Mouse (Mus musculus) effector memory CD4-positive, alpha-beta T cell, adult 5 months (primary cell): ENCODE measurements around the gene Gja5. TPM values are rescaled to one million over a fixed set of nuclear protein-coding genes. Genes with fewer than 3 reads are reported as not detected.

Source experiments
- polyA plus RNA-seq: library from polyadenylated mRNA; unstranded; fragments of 100-300 nt; shearing (Covaris generic); gene quantifications from one replicate; pipeline ENCODE4 v1.2.1, GENCODE M21; 2017

Gja5 gene
- 0.36 TPM for polyA plus RNA-seq

DNA sequence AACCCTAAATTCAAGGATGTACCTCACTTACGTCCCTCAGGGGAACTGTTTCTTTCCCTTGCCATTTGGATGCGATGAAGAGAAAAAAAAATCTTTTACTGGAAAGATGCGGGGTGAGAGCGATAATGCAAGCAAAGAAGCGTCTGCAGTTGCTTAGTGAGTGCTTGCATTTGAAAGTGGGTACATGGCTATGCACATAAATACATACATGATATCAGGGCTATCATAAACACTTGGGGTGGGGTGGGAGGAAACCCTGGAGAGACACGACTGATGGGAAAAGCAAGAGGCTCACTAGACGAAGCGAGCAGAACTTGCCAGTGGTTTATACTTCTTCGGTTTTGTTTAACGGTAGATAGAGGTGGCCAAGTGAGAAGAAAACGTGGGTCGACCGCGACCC is at the start of gene Gja5:
TSS of gene Gja5 (plus strand) at position 301 of the 400 bp plus-strand sequence.

DNA sequence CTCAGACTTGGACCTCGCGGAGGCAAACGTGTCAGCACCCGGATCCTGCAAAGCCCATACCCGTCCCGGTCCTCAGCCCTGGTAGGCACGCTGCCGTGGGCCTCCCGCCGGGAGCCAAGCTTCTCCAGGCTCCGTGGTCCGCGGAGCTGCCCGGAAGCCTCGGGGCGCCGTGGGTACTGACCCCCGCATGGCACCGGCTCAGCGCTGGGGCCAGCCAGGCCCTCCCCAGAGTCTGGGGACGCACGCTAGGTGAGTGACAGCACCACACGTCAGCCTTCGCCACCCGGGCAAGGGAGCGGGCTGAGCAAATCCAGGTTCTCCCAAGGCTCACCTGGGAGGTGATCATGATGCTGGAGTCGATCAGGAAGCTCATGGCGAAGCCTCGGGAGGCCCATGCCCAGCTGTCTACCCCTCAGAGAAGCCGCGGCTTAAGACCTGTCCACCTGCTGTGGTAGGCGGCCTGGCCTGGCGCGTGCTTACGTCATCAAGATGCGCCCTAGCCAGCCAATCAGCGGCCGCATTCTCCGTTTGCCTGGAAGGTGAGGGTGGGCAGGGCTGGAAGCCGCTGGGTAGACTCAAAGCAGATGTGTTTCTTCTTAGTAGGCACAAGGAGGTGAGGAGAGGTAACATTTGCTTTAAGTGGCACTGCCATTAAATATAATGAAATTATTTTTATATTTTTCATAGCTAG is 503 bp downstream of the Gja5 start, which contains the start of gene Gpr89:
TSS of gene Gpr89 (minus strand) at position 496 of the 691 bp plus-strand sequence.

DNA sequence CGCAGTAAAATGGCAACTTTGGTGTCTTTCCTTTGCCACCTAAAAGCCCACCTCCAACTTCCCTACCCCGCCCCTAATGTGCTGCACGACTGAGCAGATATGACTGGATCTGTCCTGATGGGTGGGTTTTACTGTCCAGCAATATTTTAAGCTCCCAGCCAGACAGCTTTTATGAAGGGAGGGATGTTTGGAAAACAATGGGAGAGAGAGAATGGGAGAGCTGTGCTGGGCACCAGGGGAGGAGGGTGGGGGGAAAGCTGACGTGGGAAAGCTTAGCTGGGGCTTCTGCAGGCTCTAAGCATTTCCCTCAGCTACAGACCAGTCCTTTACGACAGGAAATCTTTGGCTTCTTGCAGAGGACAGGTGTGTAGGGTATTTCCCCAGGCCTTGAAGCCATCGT is 21.4 kb downstream of the Gja5 start, which contains the start of gene Gja8:
TSS of gene Gja8 (minus strand) at position 101 of the 400 bp plus-strand sequence.

Other genes starting within 250 kb of the Gja5 start
- gene Ankrd35, start 234.6 kb upstream of the Gja5 start, polyA plus RNA-seq = 2.9 TPM
- 16.3 TPM for gene Pias3, start 208.3 kb upstream of the Gja5 start, polyA plus RNA-seq
- 0.51 TPM for gene Nudt17, start 196.1 kb upstream of the Gja5 start, polyA plus RNA-seq
- 53.7 TPM for gene Polr3c, start 177.1 kb upstream of the Gja5 start, polyA plus RNA-seq
- 101 TPM for gene Rnf115, start 177.0 kb upstream of the Gja5 start, polyA plus RNA-seq
- gene Pdzk1, start 75.4 kb upstream of the Gja5 start, polyA plus RNA-seq = not detected
- gene Cd160, start 75.3 kb upstream of the Gja5 start, polyA plus RNA-seq = 11.4 TPM
- gene Gpr89, start 653 bp downstream of the Gja5 start, polyA plus RNA-seq = 21.9 TPM
- gene Gja8, start 21.3 kb downstream of the Gja5 start, polyA plus RNA-seq = 0.05 TPM